Mouse (Mus musculus) hindbrain, embryonic 12.5 days (tissue): ENCODE results near the gene Opn3. TPM values are rescaled to one million over a fixed set of nuclear protein-coding genes. Genes with fewer than 3 reads are reported as not detected.
A peak's percentile ranks its signal among the peaks of the same experiment; 100 is the strongest.

ENCODE experiments used
- ATAC-seq: fragments of 200-750 bp; cut with Nextera tagmentation; 2 replicates; pipeline ENCODE4 v1.8.0; 2017; ENCODE audit warnings: moderate TSS enrichment; ENCODE audit not compliant: low FRiP score
- H3K27ac ChIP-seq: fragments of 300-500 bp; sonication (generic); 2 replicates; pipeline ENCODE4 v1.5.1; 2016; ENCODE audit warnings: mild to moderate bottlenecking
- H3K27me3 ChIP-seq: fragments of 300-500 bp; sonication (generic); 2 replicates; pipeline ENCODE4 v1.6.1; 2016; ENCODE audit warnings: mild to moderate bottlenecking
- H3K36me3 ChIP-seq: fragments of 300-500 bp; sonication (generic); 2 replicates; pipeline ENCODE4 v1.6.1; 2016; ENCODE audit warnings: mild to moderate bottlenecking
- H3K4me1 ChIP-seq: fragments of 300-500 bp; sonication (generic); 2 replicates; pipeline ENCODE4 v1.6.1; 2016
- H3K4me2 ChIP-seq: fragments of 300-500 bp; sonication (generic); replicated peaks from 2 replicates; pipeline ENCODE4 v1.6.1; 2016; ENCODE audit warnings: mild to moderate bottlenecking
- H3K4me3 ChIP-seq: fragments of 300-500 bp; sonication (generic); 2 replicates; pipeline ENCODE4 v1.5.1; 2016; ENCODE audit warnings: mild to moderate bottlenecking
- H3K9ac ChIP-seq: fragments of 300-500 bp; sonication (generic); 2 replicates; pipeline ENCODE4 v1.6.1; 2016; ENCODE audit warnings: mild to moderate bottlenecking, moderate library complexity
- H3K9me3 ChIP-seq: fragments of 300-500 bp; sonication (generic); replicated peaks from 2 replicates; pipeline ENCODE4 v1.6.1; 2016; ENCODE audit warnings: mild to moderate bottlenecking
- WGBS: fragments of 180-500 bp; shearing (Covaris S2); methylation state at CpG from one replicate; pipeline ENCODE4 v1.1.7; 2016; 5-methylcytosine and 5-hydroxymethylcytosine counted together
- polyA plus RNA-seq: library from polyadenylated mRNA; unstranded; fragments of >200 nt; fragmentation: Nextera tagmentation; extraction: Ambion mirVana; gene quantifications from 2 replicates; pipeline ENCODE4 v1.2.1, GENCODE M21; 2016

Gene Opn3
- polyA plus RNA-seq, 1 experiment from 2014 or later, result 10.3 TPM

DNA sequence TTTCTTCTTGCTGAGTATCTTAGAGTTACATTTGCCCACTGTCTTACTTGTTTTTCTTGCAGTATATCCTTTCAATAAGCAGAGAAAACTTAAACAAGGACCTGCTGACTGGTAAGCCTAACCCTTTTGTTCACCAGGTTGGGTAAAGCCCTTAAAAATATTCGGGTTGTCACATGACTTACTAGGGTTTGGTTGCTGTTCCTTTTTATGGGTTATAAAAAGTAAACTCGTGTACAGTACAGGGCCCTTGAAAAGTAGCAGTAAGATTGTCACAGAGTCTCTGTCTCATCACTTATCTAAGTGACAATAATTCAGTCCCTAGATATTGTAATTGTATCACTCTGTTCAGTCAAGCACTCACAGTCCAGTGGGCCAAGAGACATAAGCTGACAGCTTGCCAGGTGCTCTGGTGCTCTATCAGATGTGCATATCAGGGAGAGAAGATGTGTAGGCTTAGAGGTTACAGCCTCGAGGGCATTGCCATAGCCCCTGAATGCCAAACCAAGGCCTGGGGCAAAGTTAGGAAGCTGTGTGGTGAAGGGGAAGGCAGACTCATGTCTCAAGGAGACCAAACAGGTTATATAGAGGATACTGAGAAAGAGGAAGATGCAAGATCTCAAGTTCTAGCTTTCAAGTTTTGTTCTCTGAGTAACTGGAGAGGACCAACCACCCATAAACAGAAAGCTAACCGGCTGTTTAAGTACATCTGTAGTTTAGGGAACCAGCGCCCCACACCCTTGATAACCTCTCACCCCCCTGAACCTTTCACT lies 48.9 kb downstream of the Opn3 start:
- Histone ChIP-seq H3K36me3 (no peaks in the 10 kb centered on the region), H3K4me3 (no peak overlapping the region), H3K9me3 (no peaks in the 10 kb centered on the region), H3K4me1 (no peaks in the 10 kb centered on the region), H3K9ac (no peak overlapping the region), H3K4me2 (no peak overlapping the region), H3K27ac (no peak overlapping the region), H3K27me3 (no peaks in the 10 kb centered on the region)
- no peak for ATAC-seq
- 78% methylated on average over 5 of the region's 5 CpGs for WGBS

DNA sequence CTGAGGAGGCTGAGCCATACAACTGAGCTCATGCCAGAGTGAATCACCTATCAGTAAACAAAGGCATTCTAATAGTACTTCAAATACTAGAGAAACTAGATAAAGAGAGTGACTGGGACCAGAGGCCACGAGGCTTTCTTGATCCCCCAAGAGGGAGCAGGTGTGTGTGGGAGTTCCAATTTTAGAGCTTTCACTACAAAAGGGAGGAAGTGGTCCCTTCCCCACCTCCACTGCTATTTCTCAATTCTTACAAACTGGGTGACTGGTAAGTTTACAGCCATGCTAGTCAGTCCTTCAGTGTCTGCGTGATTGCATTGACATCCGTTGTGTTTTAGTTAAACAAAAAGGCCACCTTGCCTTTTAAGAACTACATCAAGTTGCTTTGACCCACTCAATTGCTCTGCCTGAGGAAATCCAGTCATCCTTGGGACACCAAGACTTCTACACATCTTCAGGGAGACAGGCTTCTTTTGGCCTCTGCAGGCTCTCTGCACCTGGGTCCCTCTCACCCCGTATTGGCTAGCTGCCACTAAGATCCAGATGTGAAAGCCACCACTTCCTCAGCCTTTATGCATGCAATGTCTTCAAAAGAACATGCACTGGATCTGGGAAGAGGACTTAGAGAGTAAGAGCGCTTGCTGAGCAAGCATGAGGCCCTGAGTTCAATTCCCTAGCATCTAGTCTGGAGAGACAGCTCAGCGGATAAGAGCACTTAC lies 52.0 kb downstream of the Opn3 start:
- Histone ChIP-seq H3K36me3 (no peaks in the 10 kb centered on the region), H3K27me3 (no peaks in the 10 kb centered on the region), H3K4me1 (no peaks in the 10 kb centered on the region), H3K27ac (no peak overlapping the region), H3K9ac (no peak overlapping the region), H3K4me2 (no peak overlapping the region), H3K9me3 (no peaks in the 10 kb centered on the region), H3K4me3 (no peak overlapping the region)
- no peak for ATAC-seq
- WGBS, result 85% methylated on average over 6 of the region's 6 CpGs

DNA sequence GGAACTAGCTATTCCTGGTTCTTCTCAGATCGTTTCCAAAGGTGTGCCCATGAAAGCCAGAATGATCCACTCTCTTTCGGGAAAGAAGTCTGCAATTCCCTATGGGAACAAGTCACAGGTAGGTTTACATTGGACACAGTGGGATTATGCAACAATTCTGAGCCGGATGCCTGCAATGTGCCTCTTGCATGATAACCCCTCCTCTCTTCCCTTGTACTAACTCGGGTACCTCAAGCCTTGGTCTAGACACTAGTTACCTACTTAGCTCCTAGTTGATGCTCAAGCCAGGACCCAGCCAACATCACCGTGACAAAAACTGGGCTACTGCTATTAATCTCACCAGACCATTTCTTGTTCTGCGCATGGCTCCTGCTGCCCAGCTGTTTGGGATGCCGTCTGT lies 53.5 kb downstream of the Opn3 start:
- Histone ChIP-seq H3K9ac (no peak overlapping the region), H3K27ac (no peak overlapping the region), H3K27me3 (no peaks in the 10 kb centered on the region), H3K4me2 (no peak overlapping the region), H3K4me3 (no peak overlapping the region), H3K36me3 (no peaks in the 10 kb centered on the region), H3K4me1 (no peaks in the 10 kb centered on the region), H3K9me3 (no peaks in the 10 kb centered on the region)
- WGBS, result 85% methylated on average over 7 of the region's 7 CpGs
- no peak for ATAC-seq

DNA sequence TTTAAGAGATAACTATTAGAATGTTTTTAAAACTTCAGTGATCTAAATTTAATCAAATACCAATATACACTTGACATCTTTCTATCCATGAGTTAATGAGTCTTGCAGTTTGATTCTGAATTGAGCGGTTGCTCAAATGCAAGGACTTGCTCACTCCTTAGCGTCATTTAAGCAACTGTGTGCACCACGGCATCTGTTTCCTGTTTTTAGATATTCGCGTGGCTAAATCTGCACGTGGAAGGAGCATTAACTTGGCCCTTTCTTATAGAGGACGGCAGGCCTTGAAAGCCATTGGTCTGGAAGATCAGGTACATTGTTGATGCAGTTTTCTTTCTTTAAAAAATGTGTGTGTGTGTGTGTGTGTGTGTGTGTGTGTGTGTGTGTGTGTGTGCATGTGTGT lies 54.9 kb downstream of the Opn3 start:
- Histone ChIP-seq H3K4me3 (no peak overlapping the region), H3K9ac (no peak overlapping the region), H3K36me3 (no peaks in the 10 kb centered on the region), H3K9me3 (no peaks in the 10 kb centered on the region), H3K4me1 (no peaks in the 10 kb centered on the region), H3K27ac (no peak overlapping the region), H3K27me3 (no peaks in the 10 kb centered on the region), H3K4me2 (no peak overlapping the region)
- no peak for ATAC-seq
- 76% methylated on average over 7 of the region's 7 CpGs for WGBS

DNA sequence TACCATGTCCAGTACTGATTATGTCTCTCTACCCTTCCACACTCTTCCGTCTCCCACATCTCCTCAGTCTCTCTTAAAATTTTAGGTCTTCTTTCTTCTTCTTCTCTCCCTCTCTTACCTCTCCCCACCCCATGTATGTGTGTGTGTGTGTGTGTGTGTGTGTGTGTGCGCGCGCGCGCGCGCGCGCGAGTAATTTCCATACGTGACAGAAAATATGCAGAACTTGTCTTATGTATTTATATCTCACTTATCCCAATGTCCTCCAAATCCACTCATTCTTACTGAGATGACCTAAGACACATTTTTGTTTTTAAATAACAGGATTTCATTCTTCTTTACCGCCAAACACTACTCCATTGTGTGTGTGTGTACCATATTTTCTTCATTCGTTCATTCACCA lies 60.1 kb downstream of the Opn3 start:
- H3K27me3 ChIP-seq, result no peaks in the 10 kb centered on the region
- ATAC-seq, result no peak
- no peaks in the 10 kb centered on the region for H3K4me1 ChIP-seq
- H3K9ac ChIP-seq, result no peak overlapping the region
- H3K36me3 ChIP-seq, result no peaks in the 10 kb centered on the region
- H3K27ac ChIP-seq, result no peak overlapping the region
- 93% methylated on average over 12 of the region's 14 CpGs for WGBS
- no peak overlapping the region for H3K4me3 ChIP-seq
- H3K4me2 ChIP-seq, result no peak overlapping the region
- no peaks in the 10 kb centered on the region for H3K9me3 ChIP-seq

DNA sequence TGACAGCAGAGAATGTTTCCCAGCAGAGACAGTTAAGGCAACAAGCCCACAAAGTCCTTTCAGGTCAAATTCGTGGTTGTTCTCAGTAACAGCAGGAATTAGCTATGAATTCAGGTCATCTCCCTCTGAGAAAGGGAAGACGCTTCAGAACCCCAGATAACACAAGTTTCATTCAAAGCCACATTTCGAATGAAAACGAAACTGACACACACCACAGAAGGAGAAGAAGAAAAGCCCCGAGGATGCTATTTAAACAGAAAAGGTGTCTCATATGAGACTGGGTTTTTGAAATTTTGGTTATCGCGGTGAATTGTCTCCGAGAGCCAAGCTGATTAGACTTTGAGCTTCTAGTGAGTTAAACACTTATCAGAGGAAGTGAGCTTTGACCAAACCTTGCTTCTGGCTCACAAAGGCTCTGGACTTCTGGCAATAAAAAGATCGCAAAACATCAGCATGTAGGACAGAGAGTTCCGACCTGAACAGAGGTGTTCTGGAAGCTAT lies 60.8 kb downstream of the Opn3 start:
- H3K27me3 ChIP-seq, result no peaks in the 10 kb centered on the region
- 87% methylated on average over 10 of the region's 10 CpGs for WGBS

DNA sequence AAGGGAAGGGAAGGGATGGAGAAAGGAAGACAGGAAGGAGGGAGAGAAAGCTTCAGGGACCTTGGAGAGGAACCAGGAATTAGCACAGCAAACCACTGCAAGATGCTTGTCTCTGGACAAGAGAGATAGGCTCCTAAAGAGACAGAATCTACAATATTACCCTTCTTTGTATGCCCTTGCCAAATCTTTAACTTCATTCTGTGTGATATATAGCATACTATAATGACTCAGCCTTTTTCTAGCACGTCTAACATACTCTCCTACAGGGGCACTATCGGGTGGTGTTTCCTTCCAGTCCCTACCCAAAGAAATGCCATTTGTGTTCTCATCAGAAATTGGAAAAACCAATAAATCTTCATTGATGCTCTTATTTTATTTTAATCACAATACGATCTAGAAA lies 61.5 kb downstream of the Opn3 start:
- WGBS, result 91% methylated on average over 3 of the region's 3 CpGs
- Histone ChIP-seq H3K36me3 (no peaks in the 10 kb centered on the region), H3K4me1 (no peaks in the 10 kb centered on the region), H3K4me3 (no peak overlapping the region), H3K9ac (no peak overlapping the region), H3K27me3 (no peaks in the 10 kb centered on the region), H3K4me2 (no peak overlapping the region), H3K27ac (no peak overlapping the region), H3K9me3 (no peaks in the 10 kb centered on the region)
- ATAC-seq, result no peak

More for the DNA sequence above, 60.8 kb downstream of the Opn3 start:
- no peaks in the 10 kb centered on the region for H3K36me3 ChIP-seq
- no peak overlapping the region for H3K4me2 ChIP-seq
- ATAC-seq, result no peak
- no peak overlapping the region for H3K4me3 ChIP-seq
- H3K4me1 ChIP-seq, result no peaks in the 10 kb centered on the region
- H3K27ac ChIP-seq, result no peak overlapping the region
- H3K9ac ChIP-seq, result no peak overlapping the region
- H3K9me3 ChIP-seq, result no peaks in the 10 kb centered on the region

DNA sequence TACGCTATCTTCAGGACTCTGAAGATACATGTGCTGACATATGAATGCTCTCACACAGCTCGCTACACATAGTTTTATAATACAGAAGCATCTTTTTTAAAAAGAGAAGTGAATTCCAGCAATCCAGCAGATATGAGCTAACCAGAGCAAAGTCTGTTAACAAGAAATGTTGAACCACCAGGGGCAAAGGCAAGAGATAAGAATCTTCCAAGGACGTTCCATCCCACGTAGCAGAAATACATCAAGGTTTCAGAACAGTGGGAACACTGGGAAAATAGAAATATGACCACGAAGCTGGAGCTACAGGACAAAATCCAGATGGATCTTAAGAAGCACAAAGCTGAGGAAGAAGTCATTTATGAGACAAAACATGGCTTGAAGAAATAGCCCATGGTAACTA lies 62.2 kb downstream of the Opn3 start:
- 87% methylated on average over 5 of the region's 5 CpGs for WGBS
- Histone ChIP-seq H3K4me1 (no peaks in the 10 kb centered on the region), H3K4me2 (no peak overlapping the region), H3K9ac (no peak overlapping the region), H3K27me3 (no peaks in the 10 kb centered on the region), H3K36me3 (no peaks in the 10 kb centered on the region), H3K4me3 (no peak overlapping the region), H3K27ac (no peak overlapping the region), H3K9me3 (no peaks in the 10 kb centered on the region)
- ATAC-seq, result no peak

DNA sequence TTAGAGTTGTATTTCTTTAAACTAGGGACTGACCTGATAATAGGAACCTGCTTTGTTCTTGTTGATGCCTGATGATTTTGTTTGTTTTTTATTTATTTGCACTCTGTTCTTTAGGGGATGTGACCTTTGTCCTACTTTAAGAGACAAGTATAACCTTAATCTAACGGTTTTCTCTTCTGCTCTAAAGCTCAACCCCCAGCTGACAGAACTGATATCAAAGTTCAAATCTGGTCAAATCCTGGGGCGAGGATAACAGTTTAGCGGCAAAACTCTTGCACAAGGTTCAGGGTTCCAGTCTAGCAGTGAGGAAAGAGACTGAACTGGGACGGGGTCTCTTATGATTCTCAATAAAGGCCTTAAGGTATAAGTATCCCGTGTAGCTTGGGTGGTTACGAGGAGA lies 63.3 kb downstream of the Opn3 start:
- Histone ChIP-seq H3K9me3 (no peaks in the 10 kb centered on the region), H3K4me2 (no peak overlapping the region), H3K27ac (no peak overlapping the region), H3K9ac (no peak overlapping the region), H3K4me3 (no peak overlapping the region), H3K27me3 (no peaks in the 10 kb centered on the region), H3K4me1 (peaks cover 7% of the 10 kb centered on the region), H3K36me3 (no peaks in the 10 kb centered on the region)
- 91% methylated on average over 6 of the region's 6 CpGs for WGBS
- ATAC-seq, result no peak

DNA sequence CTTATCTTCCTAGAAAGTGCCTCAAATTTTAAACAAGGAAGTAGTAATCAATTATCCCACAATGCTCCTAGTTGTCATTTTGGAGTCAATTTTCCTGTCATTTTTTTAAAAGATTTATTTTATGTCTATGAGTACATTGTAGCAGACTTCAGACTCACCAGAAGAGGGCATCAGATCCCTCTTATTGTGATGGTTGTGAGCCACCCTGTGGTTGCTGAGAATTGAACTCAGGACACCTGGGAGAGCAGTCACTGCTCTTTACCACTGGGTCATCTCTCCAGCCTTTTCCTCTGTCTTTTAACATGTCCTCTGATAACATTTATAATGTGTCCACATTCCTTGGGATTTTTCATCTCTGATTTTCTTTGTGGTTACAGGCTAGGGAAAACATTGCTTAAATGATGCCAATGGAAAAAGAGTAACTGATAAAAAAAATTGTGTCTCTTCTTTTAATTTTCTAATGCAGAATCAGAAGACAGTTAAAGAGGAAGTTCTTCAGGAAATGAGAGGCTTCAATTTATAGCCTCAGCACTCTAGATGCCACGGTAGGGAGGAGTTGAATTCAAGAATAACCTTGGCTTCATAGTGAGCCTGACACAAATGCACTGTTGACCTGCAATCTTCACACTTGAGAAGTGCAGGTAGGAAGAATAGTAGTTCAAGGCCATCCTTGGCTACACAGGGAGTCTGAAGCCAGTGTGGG lies 66.4 kb downstream of the Opn3 start:
- WGBS, result 95% methylated on average over 1 of the region's 1 CpGs
- H3K27me3 ChIP-seq, result no peaks in the 10 kb centered on the region
- H3K9me3 ChIP-seq, result no peaks in the 10 kb centered on the region
- no peak overlapping the region for H3K9ac ChIP-seq
- peak overlapping the region; percentile 91 for H3K4me3 ChIP-seq
- ATAC-seq, result peak; percentile 57
- 0 out of 2 replicates have a peak, but pooled peaks cover 3% of the 10 kb centered on the region for H3K36me3 ChIP-seq
- H3K4me2 ChIP-seq, result peak overlapping the region; percentile 51
- H3K4me1 ChIP-seq, result peaks cover 13% of the 10 kb centered on the region
- 0 out of 2 replicates have a peak overlapping the region, but pooled peaks have one; percentile 2 for H3K27ac ChIP-seq

DNA sequence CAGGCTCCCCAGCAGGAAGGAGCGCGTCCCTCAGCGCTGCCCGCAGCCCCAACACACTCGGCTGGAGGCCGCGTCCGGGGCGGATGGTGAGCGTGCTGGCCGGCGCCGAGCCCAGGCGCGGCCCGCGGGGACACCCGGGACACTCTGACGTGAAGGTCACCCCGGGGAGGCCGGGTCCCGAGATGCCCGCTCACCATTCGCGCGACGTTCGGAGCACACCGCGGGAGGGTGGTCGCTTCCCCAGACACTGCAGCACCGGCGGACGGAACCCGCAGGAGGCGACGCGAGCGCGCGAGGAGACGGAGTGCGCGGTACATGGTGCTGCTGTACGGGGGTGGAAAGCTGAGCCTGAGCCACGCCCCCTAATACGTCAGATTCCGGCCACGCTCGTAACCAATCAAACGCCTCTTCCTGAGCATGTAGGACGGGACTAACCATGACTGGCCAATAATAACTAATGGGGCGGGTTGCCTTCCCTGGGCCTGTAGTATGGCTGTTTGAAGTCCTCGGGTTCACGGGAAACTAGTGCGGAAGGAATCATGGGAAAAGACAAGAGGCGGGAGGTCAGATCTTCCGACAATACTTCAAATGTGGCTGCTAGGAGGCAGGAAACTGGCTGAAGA lies 67.2 kb downstream of the Opn3 start, which contains the start of gene Fh1:
Gene Fh1, minus strand, starts transcription at position 379 of the 623 bp plus-strand sequence.
- ATAC-seq, result peak; percentile 100

DNA sequence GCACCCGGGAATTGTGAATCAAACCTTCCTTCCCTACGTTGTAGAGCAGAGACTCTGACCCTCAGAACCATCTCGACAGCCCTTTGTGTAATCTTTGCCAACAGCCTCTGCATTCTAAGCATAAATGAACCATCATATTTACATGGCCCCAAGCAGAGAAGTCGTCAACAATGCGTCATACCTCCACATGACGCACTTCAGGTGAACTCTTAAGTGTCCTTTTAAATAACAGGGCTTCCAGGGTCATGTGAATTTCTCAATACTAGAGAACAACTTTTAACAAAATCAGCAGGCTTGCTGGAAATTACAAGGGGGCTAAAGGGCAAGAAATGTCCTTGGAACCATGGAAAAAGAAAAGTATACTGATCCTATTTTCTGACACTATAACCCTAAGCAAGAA lies 68.9 kb downstream of the Opn3 start:
- Histone ChIP-seq H3K4me2 (no peak overlapping the region), H3K9me3 (no peaks in the 10 kb centered on the region), H3K27me3 (no peaks in the 10 kb centered on the region), H3K4me1 (peaks cover 13% of the 10 kb centered on the region), H3K27ac (no peak overlapping the region), H3K4me3 (no peak overlapping the region), H3K36me3 (peaks cover 3% of the 10 kb centered on the region; the same call in 1 of the 2 replicates), H3K9ac (no peak overlapping the region)
- no peak for ATAC-seq
- 87% methylated on average over 6 of the region's 6 CpGs for WGBS

More for the DNA sequence above, 67.2 kb downstream of the Opn3 start, which contains the start of gene Fh1:
- Histone ChIP-seq H3K27ac (peak within 1 kb of the TSS; percentile 84), H3K9me3 (no peaks in the 10 kb centered on the region), H3K4me3 (peak within 1 kb of the TSS; percentile 91), H3K27me3 (no peaks in the 10 kb centered on the region), H3K4me2 (peak within 1 kb of the TSS; percentile 87), H3K36me3 (0 out of 2 replicates have a peak, but pooled peaks cover 3% of the 10 kb centered on the region), H3K9ac (peak within 1 kb of the TSS; percentile 98), H3K4me1 (peaks cover 13% of the 10 kb centered on the region)
- WGBS, result under 1% methylated on average over 58 of the region's 58 CpGs
